Comparison of ENCODE assay signal across 9 mouse cellular contexts in genomic region chr19:37238651-37239050, GRCm38 (mm10). TPM values are rescaled to one million over a fixed set of nuclear protein-coding genes. Genes with fewer than 3 reads are reported as not detected.
DNase-seq lines count a peak whose midpoint lies in the region; ATAC-seq and TF ChIP-seq lines count a peak whose summit lies in the region.
"Had no signal": no experiment of that assay in that cellular context is flagged by ENCODE, and none has a peak within 500 bp of the region (broad histone marks: within the 10 kb centered on the region; RNA-seq: fewer than 3 reads in every experiment).

No protein-coding gene starts in this region.

- no peak overlapping the region for H3K27ac ChIP-seq in forebrain, postnatal 0 days (ENCODE audit: low read depth, low read length)
- H3K27ac ChIP-seq in midbrain, embryonic 15.5 days: no peak overlapping the region
- H3K27ac ChIP-seq: limb, embryonic 12.5 days had no signal

- no peak overlapping the region for H3K4me3 ChIP-seq in forebrain, postnatal 0 days (ENCODE audit: low read depth, low read length)
- H3K4me3 ChIP-seq in midbrain, embryonic 15.5 days: no peak overlapping the region
- H3K4me3 ChIP-seq: limb, embryonic 12.5 days had no signal

- H3K36me3 ChIP-seq in forebrain, postnatal 0 days (ENCODE audit: insufficient read depth): no peaks in the 10 kb centered on the region
- no peaks in the 10 kb centered on the region for H3K36me3 ChIP-seq in midbrain, embryonic 15.5 days (replicated peaks)
- H3K36me3 ChIP-seq: limb, embryonic 12.5 days had no signal

- H3K27me3 ChIP-seq in forebrain, postnatal 0 days (ENCODE audit: insufficient read depth, low read length): no peaks in the 10 kb centered on the region; the same call in 1 of the 2 replicates
- peaks cover 6% of the 10 kb centered on the region for H3K27me3 ChIP-seq in midbrain, embryonic 15.5 days (replicated peaks)

- no peak overlapping the region; the same call in 1 of the 2 replicates for H3K4me2 ChIP-seq in forebrain, postnatal 0 days (ENCODE audit: low read depth)
- peak overlapping the region; percentile 35 for H3K4me2 ChIP-seq in midbrain, embryonic 15.5 days
- H3K4me2 ChIP-seq: limb, embryonic 12.5 days had no signal

- H3K4me1 ChIP-seq in forebrain, postnatal 0 days (ENCODE audit: insufficient read depth): 0 out of 2 replicates have a peak, but pooled peaks cover 5% of the 10 kb centered on the region
- H3K4me1 ChIP-seq in midbrain, embryonic 15.5 days: peaks cover 21% of the 10 kb centered on the region

- no peak overlapping the region for H3K9ac ChIP-seq in forebrain, postnatal 0 days
- no peak overlapping the region for H3K9ac ChIP-seq in midbrain, embryonic 15.5 days
- H3K9ac ChIP-seq: limb, embryonic 12.5 days had no signal

- WGBS in forebrain, postnatal 0 days: 13% methylated on average over 7 of the region's 7 CpGs
- 10% methylated on average over 7 of the region's 7 CpGs for WGBS in midbrain, embryonic 15.5 days

- peak; percentile 68 for ATAC-seq in forebrain, postnatal 0 days
- ATAC-seq in midbrain, embryonic 15.5 days (replicated peaks): peak; percentile 80

- TF ChIP-seq POLR2A in brain, embryonic 14.5 days (IDR thresholded peaks at IDR 0.05; ENCODE audit: borderline replicate concordance, extremely low read depth, insufficient read depth, insufficient read length, poor library complexity, severe bottlenecking): no peak

- peak; percentile 30 to 38 for DNase-seq in layer of hippocampus, postnatal 10 days (ENCODE audit: low spot score in 2 of 2)
- no peak for DNase-seq in layer of hippocampus, adult 9-10 months (ENCODE audit: low spot score)
- DNase-seq in brain, embryonic 14.5 days (ENCODE audit: low read depth): peak; percentile 64
- DNase-seq in forebrain, postnatal 0 days: peak; percentile 39
- no peak for DNase-seq in frontal cortex, postnatal 14 days (ENCODE audit: low spot score in 2 of 2)
- DNase-seq in kidney, postnatal 10 days: no peak
- no peak for DNase-seq in testis, postnatal 14 days (ENCODE audit: low spot score)

- no peaks in the 10 kb centered on the region for H3K9me3 ChIP-seq in forebrain, postnatal 0 days (ENCODE audit: low read length)
- no peaks in the 10 kb centered on the region for H3K9me3 ChIP-seq in midbrain, embryonic 15.5 days
- H3K9me3 ChIP-seq: limb, embryonic 12.5 days had no signal

- TF ChIP-seq CTCF in brain, embryonic 14.5 days (IDR thresholded peaks at IDR 0.05; ENCODE audit: borderline replicate concordance, extremely low read depth, insufficient read depth, insufficient read length): no peak
- TF ChIP-seq CTCF in forebrain, postnatal 0 days (IDR thresholded peaks at IDR 0.05; ENCODE audit: low read depth): no peak

RNA-seq across cellular contexts. Expression of gene Cpeb3, which starts 30.2 kb away (rescaled TPM):
- 10 to 100 TPM; 48.9 to 49.8 TPM for total RNA-seq in layer of hippocampus, postnatal 10 days (2021)
- polyA plus RNA-seq in brain, embryonic 14.5 days (2012; rRNA removed): 10.9 and 20.9 TPM in 2 replicates
- 12.9 and 18.1 TPM in 2 replicates for total RNA-seq in forebrain, postnatal 0 days (2014; rRNA removed)
- 3.9 and 7.9 TPM in 2 replicates for polyA plus RNA-seq in forebrain, postnatal 0 days (2015; fragmentation: Nextera tagmentation; extraction: Ambion mirVana)
- polyA plus RNA-seq in midbrain, embryonic 15.5 days (2015; fragmentation: Nextera tagmentation; extraction: Ambion mirVana): 14.1 and 15.1 TPM in 2 replicates

RNA-seq across cellular contexts. Expression of gene March5, which starts 31.3 kb away (rescaled TPM):
- 10 to 100 TPM; 93.2 to 94.8 TPM for total RNA-seq in layer of hippocampus, postnatal 10 days (2021)
- polyA plus RNA-seq in brain, embryonic 14.5 days (2012; rRNA removed): 88.9 and 98.1 TPM in 2 replicates
- total RNA-seq in forebrain, postnatal 0 days (2014; rRNA removed): 94.9 and 102 TPM in 2 replicates
- 118 and 122 TPM in 2 replicates for polyA plus RNA-seq in forebrain, postnatal 0 days (2015; fragmentation: Nextera tagmentation; extraction: Ambion mirVana)
- 101 and 103 TPM in 2 replicates for polyA plus RNA-seq in midbrain, embryonic 15.5 days (2015; fragmentation: Nextera tagmentation; extraction: Ambion mirVana)

Comparison
In these comparisons a context has a peak if more than half of its experiments do, and no peak if none do; other contexts are left out.
1. DNase-seq: peak in layer of hippocampus, postnatal 10 days (2 of 2), brain, embryonic 14.5 days (single experiment) and forebrain, postnatal 0 days (single experiment); none in layer of hippocampus, adult 9-10 months (single experiment), frontal cortex, postnatal 14 days (0 of 2), kidney, postnatal 10 days (single experiment) and testis, postnatal 14 days (single experiment).